Mouse (Mus musculus) stomach, embryonic 16.5 days (tissue): ENCODE data around the gene Aym1. TPM values are rescaled to one million over a fixed set of nuclear protein-coding genes. Genes with fewer than 3 reads are reported as not detected.

Source experiments
- ATAC-seq: fragments of 200-750 bp; cut with Nextera tagmentation; 2 replicates; pipeline ENCODE4 v1.8.0; 2017; ENCODE audit warnings: moderate number of reproducible peaks, moderate TSS enrichment; ENCODE audit not compliant: insufficient read depth, low FRiP score
- H3K27ac ChIP-seq: fragments of 300-500 bp; sonication (generic); 2 replicates; pipeline ENCODE4 v1.5.1; 2014; ENCODE audit warnings: low read length
- H3K27me3 ChIP-seq: fragments of 300-500 bp; sonication (generic); 2 replicates; pipeline ENCODE4 v1.6.1; 2014; ENCODE audit warnings: low read length, control low read depth, mixed read lengths; ENCODE audit not compliant: control insufficient read depth, insufficient read depth
- H3K36me3 ChIP-seq: fragments of 300-500 bp; sonication (generic); 2 replicates; pipeline ENCODE4 v1.6.1; 2014; ENCODE audit warnings: low read length; ENCODE audit not compliant: control insufficient read depth, insufficient read depth
- H3K4me1 ChIP-seq: fragments of 300-500 bp; sonication (generic); 2 replicates; pipeline ENCODE4 v1.6.1; 2014; ENCODE audit warnings: low read length, control low read depth, mixed read lengths; ENCODE audit not compliant: control insufficient read depth, insufficient read depth
- H3K4me2 ChIP-seq: fragments of 300-500 bp; sonication (generic); 2 replicates; pipeline ENCODE4 v1.6.1; 2014; ENCODE audit warnings: low read depth, low read length, mixed read lengths
- H3K4me3 ChIP-seq: fragments of 300-500 bp; sonication (generic); replicated peaks from 2 replicates; pipeline ENCODE4 v1.5.1; 2014; ENCODE audit warnings: mild to moderate bottlenecking, low read length
- H3K9ac ChIP-seq: fragments of 300-500 bp; sonication (generic); 2 replicates; pipeline ENCODE4 v1.6.1; 2014; ENCODE audit warnings: low read length
- H3K9me3 ChIP-seq: fragments of 300-500 bp; sonication (generic); replicated peaks from 2 replicates; pipeline ENCODE4 v1.6.1; 2016; ENCODE audit warnings: low read length, control low read depth; ENCODE audit not compliant: control insufficient read depth
- WGBS: fragments of 180-500 bp; shearing (Covaris S2); extraction: QIAGEN DNeasy Blood & Tissue Kit; methylation state at CpG from one replicate; pipeline ENCODE4 v1.1.7; 2014; 5-methylcytosine and 5-hydroxymethylcytosine counted together
- polyA plus RNA-seq: library from polyadenylated mRNA; unstranded; fragments of >200 nt; fragmentation: Nextera tagmentation; extraction: Ambion mirVana; gene quantifications from 2 replicates; pipeline ENCODE4 v1.2.1, GENCODE M21; 2015

Aym1 gene
- polyA plus RNA-seq, 1 experiment from 2014 or later, result not detected

DNA sequence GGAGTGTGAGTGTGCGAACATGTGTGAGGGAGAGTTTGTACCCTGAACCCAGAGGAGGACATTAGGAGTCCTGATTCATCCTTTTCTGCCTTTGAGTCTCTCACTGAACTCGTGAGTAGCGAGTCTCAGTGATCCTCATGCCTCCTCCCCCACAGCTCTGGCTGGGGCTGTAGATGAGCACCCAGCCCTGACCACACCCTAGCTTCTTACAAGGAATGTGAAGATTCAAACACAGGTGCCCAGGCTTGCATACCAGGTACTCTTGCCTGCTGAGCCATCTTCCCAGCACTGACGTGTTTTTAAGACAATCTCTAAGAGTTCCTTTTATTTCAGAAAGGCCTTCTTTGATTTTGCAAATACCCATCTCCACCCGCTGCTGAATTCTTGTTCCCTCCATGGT lies 22.3 kb downstream of the Aym1 start:
- ATAC-seq, result no peak
- 74% methylated on average over 5 of the region's 5 CpGs for WGBS
- Histone ChIP-seq H3K27me3 (no peaks in the 10 kb centered on the region), H3K36me3 (no peaks in the 10 kb centered on the region), H3K4me2 (no peak overlapping the region), H3K9ac (no peak overlapping the region), H3K4me1 (no peaks in the 10 kb centered on the region), H3K4me3 (no peak overlapping the region), H3K27ac (no peak overlapping the region), H3K9me3 (no peaks in the 10 kb centered on the region)

DNA sequence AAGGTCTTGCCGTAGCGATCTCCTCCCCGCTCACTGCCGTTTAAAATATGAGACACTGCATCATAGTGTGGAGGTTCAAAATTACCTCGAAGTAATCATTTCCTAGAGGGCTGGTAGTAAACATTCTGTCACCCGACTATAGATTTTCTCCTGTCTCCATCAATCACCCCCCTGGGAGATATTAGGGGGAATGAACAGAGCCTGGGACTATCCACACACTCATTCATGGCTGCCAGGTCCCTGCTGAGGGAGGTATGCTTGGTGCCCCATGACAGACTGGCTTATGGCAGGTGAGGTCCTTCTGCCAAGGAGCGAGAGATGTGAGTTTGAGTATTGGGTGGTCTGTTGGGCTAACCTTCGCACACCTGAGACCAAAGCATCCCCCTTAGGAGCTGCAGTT lies 23.5 kb downstream of the Aym1 start:
- no peak for ATAC-seq
- 50% methylated on average over 8 of the region's 8 CpGs for WGBS

DNA sequence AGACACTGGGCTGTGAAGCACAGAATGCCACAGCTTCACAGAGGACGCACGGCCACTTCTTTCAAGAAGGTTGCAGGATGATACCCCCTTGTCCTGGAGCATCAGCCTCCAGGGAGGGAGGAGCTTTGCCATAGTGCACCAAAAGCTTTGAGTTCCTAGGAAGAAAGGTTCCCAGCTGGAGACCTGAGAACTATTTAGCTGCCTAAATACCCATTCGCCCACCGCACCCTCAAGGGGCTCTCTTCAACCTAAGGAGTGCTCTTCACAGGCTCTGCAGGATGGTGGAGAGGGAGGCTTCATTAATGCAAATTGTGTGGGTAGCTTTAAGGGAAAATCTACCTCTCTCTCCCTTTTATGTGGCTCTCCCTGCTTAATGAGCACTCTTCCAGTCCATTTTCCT lies 25.5 kb downstream of the Aym1 start:
- no peak overlapping the region for H3K4me2 ChIP-seq
- WGBS, result 71% methylated on average over 4 of the region's 4 CpGs
- H3K9me3 ChIP-seq, result no peaks in the 10 kb centered on the region
- H3K4me1 ChIP-seq, result no peaks in the 10 kb centered on the region
- H3K27ac ChIP-seq, result no peak overlapping the region
- H3K27me3 ChIP-seq, result no peaks in the 10 kb centered on the region
- no peak overlapping the region for H3K4me3 ChIP-seq
- ATAC-seq, result no peak
- no peaks in the 10 kb centered on the region for H3K36me3 ChIP-seq
- no peak overlapping the region for H3K9ac ChIP-seq

More for the DNA sequence above, 23.5 kb downstream of the Aym1 start:
- H3K4me2 ChIP-seq, result no peak overlapping the region
- H3K27me3 ChIP-seq, result no peaks in the 10 kb centered on the region
- H3K4me3 ChIP-seq, result no peak overlapping the region
- no peak overlapping the region for H3K27ac ChIP-seq
- no peaks in the 10 kb centered on the region for H3K4me1 ChIP-seq
- no peak overlapping the region for H3K9ac ChIP-seq
- no peaks in the 10 kb centered on the region for H3K36me3 ChIP-seq
- no peaks in the 10 kb centered on the region for H3K9me3 ChIP-seq

GRCm38 (mm10) chr5:113393766-113394165 lies 36.7 kb downstream of the Aym1 start:
- Histone ChIP-seq H3K4me2 (no peak overlapping the region), H3K4me3 (no peak overlapping the region), H3K36me3 (no peaks in the 10 kb centered on the region), H3K9ac (no peak overlapping the region), H3K9me3 (no peaks in the 10 kb centered on the region), H3K27ac (no peak overlapping the region), H3K4me1 (no peaks in the 10 kb centered on the region), H3K27me3 (no peaks in the 10 kb centered on the region)
- 51% methylated on average over 8 of the region's 8 CpGs for WGBS
- ATAC-seq, result no peak

- H3K36me3 ChIP-seq, result no peaks in the 10 kb centered on the region
- H3K27ac ChIP-seq, result no peak overlapping the region
- no peak overlapping the region for H3K9ac ChIP-seq
- H3K4me2 ChIP-seq, result no peak overlapping the region
- H3K27me3 ChIP-seq, result no peaks in the 10 kb centered on the region
- no peaks in the 10 kb centered on the region for H3K4me1 ChIP-seq
- 79% methylated on average over 17 of the region's 17 CpGs for WGBS
- no peak overlapping the region for H3K4me3 ChIP-seq
- no peak for ATAC-seq
- H3K9me3 ChIP-seq, result 0 out of 2 replicates have a peak, but pooled peaks cover 3% of the 10 kb centered on the region
Measured at GRCm38 (mm10) chr5:113396286-113396934, 39.3 kb downstream of the Aym1 start.

DNA sequence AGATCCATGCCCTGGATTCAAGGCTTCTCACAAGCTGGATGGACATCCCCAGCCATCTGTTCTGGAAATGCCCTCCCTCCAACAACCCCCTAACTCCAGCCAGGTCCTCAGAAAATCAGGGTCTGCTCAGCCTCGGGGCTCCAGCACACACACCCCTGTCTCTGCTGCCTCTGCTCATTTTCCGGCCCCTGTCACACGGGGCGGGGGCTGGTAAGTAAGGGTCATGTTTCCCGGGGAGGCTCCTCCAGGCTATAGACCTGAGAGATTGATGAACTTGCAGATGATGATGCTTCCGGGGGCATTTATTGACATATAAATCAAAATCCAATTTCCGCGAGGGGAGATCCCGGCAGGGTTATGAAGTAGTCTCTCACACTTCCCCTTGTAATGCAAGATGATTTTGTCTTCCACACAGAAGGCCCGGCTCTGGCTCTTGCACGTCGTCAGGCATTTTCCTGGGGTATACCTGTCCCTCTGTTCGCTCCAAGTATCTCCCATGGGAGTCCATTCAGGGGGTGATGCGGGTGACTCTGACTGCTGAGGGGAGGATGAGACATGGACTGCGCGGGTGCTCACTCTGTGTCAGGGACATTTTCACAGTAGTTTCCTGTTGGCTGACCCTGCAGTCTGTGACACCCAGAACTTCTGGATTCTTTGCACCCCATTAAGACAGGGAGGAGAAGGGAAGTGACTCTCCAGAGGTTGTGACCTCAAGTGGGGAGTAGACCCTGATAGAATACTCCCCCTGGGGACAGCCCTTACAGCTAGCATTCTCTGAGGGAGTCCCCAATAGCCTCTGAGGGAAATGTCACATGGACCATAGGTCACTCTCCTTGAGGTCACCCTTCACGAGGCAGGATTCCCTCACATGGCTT lies 40.6 kb downstream of the Aym1 start:
- H3K4me1 ChIP-seq, result no peaks in the 10 kb centered on the region
- 66% methylated on average over 17 of the region's 17 CpGs for WGBS
- no peaks in the 10 kb centered on the region for H3K27me3 ChIP-seq
- no peak overlapping the region for H3K9ac ChIP-seq
- no peaks in the 10 kb centered on the region for H3K36me3 ChIP-seq
- H3K27ac ChIP-seq, result no peak overlapping the region
- no peak overlapping the region for H3K4me2 ChIP-seq
- no peak overlapping the region for H3K4me3 ChIP-seq
- H3K9me3 ChIP-seq, result 0 out of 2 replicates have a peak, but pooled peaks cover 3% of the 10 kb centered on the region
- ATAC-seq, result no peak

- Histone ChIP-seq H3K36me3 (no peaks in the 10 kb centered on the region), H3K4me3 (no peak overlapping the region), H3K4me1 (no peaks in the 10 kb centered on the region), H3K27ac (no peak overlapping the region), H3K9me3 (0 out of 2 replicates have a peak, but pooled peaks cover 3% of the 10 kb centered on the region), H3K9ac (no peak overlapping the region), H3K4me2 (no peak overlapping the region), H3K27me3 (no peaks in the 10 kb centered on the region)
- no peak for ATAC-seq
- 31% methylated on average over 11 of the region's 11 CpGs for WGBS
Measured at GRCm38 (mm10) chr5:113402702-113403101, 45.6 kb downstream of the Aym1 start.

DNA sequence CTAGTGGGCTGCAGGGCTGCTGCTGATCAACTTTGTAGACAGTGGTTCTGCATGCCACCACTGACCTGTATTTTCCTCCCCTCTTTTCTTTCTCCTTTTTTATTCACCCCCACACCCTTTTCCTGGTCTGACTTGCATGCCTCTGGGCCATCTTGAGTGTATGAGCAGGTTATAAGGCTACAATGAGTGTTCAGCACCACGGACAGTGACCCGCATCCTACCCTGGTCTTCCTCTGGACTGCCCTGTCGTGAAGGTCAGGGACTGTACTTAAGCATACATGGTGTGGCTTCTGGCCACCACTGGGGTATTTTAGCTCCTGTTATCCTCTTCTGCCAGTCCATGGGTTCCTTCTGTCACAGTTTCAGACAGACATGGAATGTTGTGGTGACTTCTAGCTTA lies 50.3 kb downstream of the Aym1 start:
- 8% methylated on average over 3 of the region's 3 CpGs for WGBS
- H3K4me2 ChIP-seq, result no peak overlapping the region
- no peak for ATAC-seq
- H3K27ac ChIP-seq, result no peak overlapping the region
- no peak overlapping the region for H3K4me3 ChIP-seq
- H3K9me3 ChIP-seq, result no peaks in the 10 kb centered on the region
- no peaks in the 10 kb centered on the region for H3K36me3 ChIP-seq
- no peak overlapping the region for H3K9ac ChIP-seq
- no peaks in the 10 kb centered on the region for H3K27me3 ChIP-seq
- H3K4me1 ChIP-seq, result no peaks in the 10 kb centered on the region
